Mouse (Mus musculus) intestine, postnatal 0 days (tissue): ENCODE data around the gene Ppm1e. TPM values are rescaled to one million over a fixed set of nuclear protein-coding genes. Genes with fewer than 3 reads are reported as not detected.

Experiments
- ATAC-seq: fragments of 200-750 bp; cut with Nextera tagmentation; 2 replicates; pipeline ENCODE4 v1.8.0; 2017; ENCODE audit warnings: mild to moderate bottlenecking, moderate TSS enrichment, moderate library complexity
- H3K27ac ChIP-seq: fragments of 300-500 bp; sonication (generic); 2 replicates; pipeline ENCODE4 v1.5.1; 2014; ENCODE audit warnings: mild to moderate bottlenecking, low read depth, low read length, moderate library complexity
- H3K27me3 ChIP-seq: fragments of 300-500 bp; sonication (generic); replicated peaks from 2 replicates; pipeline ENCODE4 v1.6.1; 2014; ENCODE audit warnings: low read length, mixed read lengths; ENCODE audit not compliant: control insufficient read depth, insufficient read depth
- H3K36me3 ChIP-seq: fragments of 300-500 bp; sonication (generic); 2 replicates; pipeline ENCODE4 v1.6.1; 2014; ENCODE audit warnings: mild to moderate bottlenecking, moderate library complexity; ENCODE audit not compliant: control insufficient read depth, insufficient read depth
- H3K4me1 ChIP-seq: fragments of 300-500 bp; sonication (generic); replicated peaks from 2 replicates; pipeline ENCODE4 v1.6.1; 2014; ENCODE audit warnings: antibody characterized with exemption, low read length, mixed read lengths; ENCODE audit not compliant: control insufficient read depth, insufficient read depth
- H3K4me2 ChIP-seq: fragments of 300-500 bp; sonication (generic); replicated peaks from 2 replicates; pipeline ENCODE4 v1.6.1; 2014; ENCODE audit warnings: low read depth, mild to moderate bottlenecking, moderate library complexity
- H3K4me3 ChIP-seq: fragments of 300-500 bp; sonication (generic); 2 replicates; pipeline ENCODE4 v1.5.1; 2014; ENCODE audit warnings: low read depth, low read length
- H3K9ac ChIP-seq: fragments of 300-500 bp; sonication (generic); 2 replicates; pipeline ENCODE4 v1.6.1; 2014; ENCODE audit warnings: mild to moderate bottlenecking, low read depth, low read length
- H3K9me3 ChIP-seq: fragments of 300-500 bp; sonication (generic); 2 replicates; pipeline ENCODE4 v1.6.1; 2016; ENCODE audit warnings: mixed run types; ENCODE audit not compliant: control insufficient read depth
- CTCF ChIP-seq: sonication (generic); IDR thresholded peaks from 2 replicates; pipeline ENCODE4 v1.5.1; 2016; ENCODE audit warnings: low read depth, mild to moderate bottlenecking, control low read depth, antibody characterized with exemption, moderate library complexity
- WGBS: fragments of 180-500 bp; shearing (Covaris S2); extraction: QIAGEN DNeasy Blood & Tissue Kit; methylation state at CpG from one replicate; pipeline ENCODE4 v1.1.7; 2014; 5-methylcytosine and 5-hydroxymethylcytosine counted together
- polyA plus RNA-seq: library from polyadenylated mRNA; unstranded; fragments of >200 nt; fragmentation: Nextera tagmentation; extraction: Ambion mirVana; gene quantifications from 2 replicates; pipeline ENCODE4 v1.2.1, GENCODE M21; 2015

The Ppm1e gene
- polyA plus RNA-seq, 1 experiment from 2014 or later, result 1.4 TPM

DNA sequence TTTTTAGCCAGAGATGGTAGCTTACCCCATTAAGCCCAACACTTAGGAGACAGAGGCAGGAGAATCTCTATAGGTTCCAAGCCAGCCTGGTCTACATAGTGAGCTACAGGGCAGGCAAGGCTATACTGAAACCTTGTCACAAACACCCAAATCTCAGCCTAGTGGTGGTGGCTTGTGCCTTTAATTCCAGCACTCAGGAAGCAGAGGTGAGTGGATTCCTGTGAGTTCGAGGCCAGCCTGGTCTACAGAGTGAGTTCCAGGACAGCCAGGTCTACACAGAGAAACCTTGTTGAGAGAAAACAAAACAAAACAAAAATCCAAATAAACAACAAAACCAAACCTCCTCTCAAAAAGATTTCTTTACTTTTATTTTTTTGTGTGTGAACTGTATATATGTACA lies 4.0 kb downstream of the Ppm1e start:
- Histone ChIP-seq H3K9me3 (no peaks in the 10 kb centered on the region), H3K4me3 (no peak overlapping the region), H3K27me3 (peaks cover 23% of the 10 kb centered on the region), H3K9ac (no peak overlapping the region), H3K4me2 (no peak overlapping the region), H3K27ac (no peak overlapping the region), H3K36me3 (no peaks in the 10 kb centered on the region), H3K4me1 (no peaks in the 10 kb centered on the region)
- no peak for TF ChIP-seq CTCF
- ATAC-seq, result no peak
- 86% methylated on average over 1 of the region's 1 CpGs for WGBS

DNA sequence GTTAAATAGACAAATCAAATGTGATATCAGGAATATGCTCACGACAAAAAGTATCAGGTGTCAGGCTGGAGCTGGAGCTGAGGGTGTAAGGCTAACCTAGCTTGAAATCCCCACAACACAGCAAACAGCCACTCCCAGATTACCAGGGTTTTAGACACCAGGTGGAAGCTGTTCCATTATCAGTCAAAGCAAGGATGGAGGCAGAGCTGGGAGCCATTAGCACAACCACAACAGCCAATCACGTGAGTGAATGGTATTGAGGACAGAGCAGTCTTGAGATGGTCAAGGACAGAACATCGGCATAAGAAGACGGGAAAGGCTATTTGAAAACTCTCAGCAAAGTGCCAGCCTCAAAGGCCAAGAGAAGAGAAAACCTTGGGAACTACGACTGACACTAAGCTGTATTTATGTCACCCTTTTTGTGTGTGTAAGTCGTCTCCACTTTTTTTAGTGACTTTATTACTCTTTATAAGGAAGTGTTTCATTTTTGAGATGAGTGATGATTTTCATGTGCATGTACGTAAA lies 5.1 kb downstream of the Ppm1e start:
- no peaks in the 10 kb centered on the region for H3K9me3 ChIP-seq
- no peak for TF ChIP-seq CTCF
- 75% methylated on average over 7 of the region's 7 CpGs for WGBS
- no peak for ATAC-seq
- peaks cover 18% of the 10 kb centered on the region; the same call in 1 of the 2 replicates for H3K27me3 ChIP-seq
- H3K27ac ChIP-seq, result no peak overlapping the region
- H3K4me3 ChIP-seq, result no peak overlapping the region
- no peak overlapping the region for H3K9ac ChIP-seq
- H3K4me2 ChIP-seq, result no peak overlapping the region
- H3K36me3 ChIP-seq, result no peaks in the 10 kb centered on the region
- H3K4me1 ChIP-seq, result no peaks in the 10 kb centered on the region

DNA sequence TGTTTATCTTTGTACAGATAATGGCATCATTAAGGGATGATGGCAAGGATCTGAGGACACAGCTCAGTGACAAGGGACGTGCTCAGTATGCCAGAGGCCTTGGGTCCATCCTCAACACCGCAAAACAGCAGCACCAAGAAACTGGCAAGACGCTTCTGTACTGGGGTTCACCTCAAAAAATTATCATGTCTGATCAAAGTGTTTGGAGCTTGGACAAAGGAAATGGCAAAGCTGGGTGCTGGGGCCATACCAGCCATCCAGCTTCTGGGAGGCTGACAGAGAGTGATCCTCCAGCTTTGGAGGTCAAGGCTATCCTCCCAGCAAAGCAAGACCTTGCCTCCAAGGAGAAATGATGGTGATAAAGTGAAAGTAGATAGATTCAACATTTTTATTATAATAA lies 32.4 kb downstream of the Ppm1e start:
- ATAC-seq, result no peak
- no peak overlapping the region for H3K4me2 ChIP-seq
- H3K36me3 ChIP-seq, result no peaks in the 10 kb centered on the region
- H3K27me3 ChIP-seq, result no peaks in the 10 kb centered on the region
- no peak for TF ChIP-seq CTCF
- no peak overlapping the region for H3K4me3 ChIP-seq
- WGBS, result 75% methylated on average over 3 of the region's 3 CpGs
- no peak overlapping the region for H3K9ac ChIP-seq
- no peak overlapping the region for H3K27ac ChIP-seq
- no peaks in the 10 kb centered on the region for H3K4me1 ChIP-seq
- H3K9me3 ChIP-seq, result no peaks in the 10 kb centered on the region

DNA sequence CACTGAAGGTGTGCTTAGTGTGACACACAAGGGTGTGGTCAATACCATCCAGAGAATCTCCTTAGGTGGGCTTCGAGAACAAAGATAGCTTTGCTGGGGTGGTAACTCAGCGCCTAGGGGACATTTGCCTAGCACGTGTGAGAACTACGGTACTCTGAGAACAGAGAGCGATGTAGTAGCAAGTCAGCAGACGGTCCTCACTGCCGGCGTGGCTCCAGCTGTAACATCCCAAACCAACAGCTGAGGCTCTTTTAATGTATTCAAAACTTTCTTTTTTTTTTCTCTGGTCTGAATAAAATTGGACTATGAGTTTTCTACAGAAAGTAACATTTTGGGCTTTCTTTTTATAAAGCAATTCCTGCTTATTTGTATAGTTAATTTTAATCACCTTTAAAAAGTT lies 36.3 kb downstream of the Ppm1e start:
- Histone ChIP-seq H3K27ac (no peak overlapping the region), H3K9me3 (no peaks in the 10 kb centered on the region), H3K4me3 (no peak overlapping the region), H3K27me3 (no peaks in the 10 kb centered on the region), H3K36me3 (no peaks in the 10 kb centered on the region), H3K4me2 (no peak overlapping the region), H3K9ac (no peak overlapping the region), H3K4me1 (no peaks in the 10 kb centered on the region)
- TF ChIP-seq CTCF, result no peak
- WGBS, result 52% methylated on average over 8 of the region's 8 CpGs
- no peak for ATAC-seq

DNA sequence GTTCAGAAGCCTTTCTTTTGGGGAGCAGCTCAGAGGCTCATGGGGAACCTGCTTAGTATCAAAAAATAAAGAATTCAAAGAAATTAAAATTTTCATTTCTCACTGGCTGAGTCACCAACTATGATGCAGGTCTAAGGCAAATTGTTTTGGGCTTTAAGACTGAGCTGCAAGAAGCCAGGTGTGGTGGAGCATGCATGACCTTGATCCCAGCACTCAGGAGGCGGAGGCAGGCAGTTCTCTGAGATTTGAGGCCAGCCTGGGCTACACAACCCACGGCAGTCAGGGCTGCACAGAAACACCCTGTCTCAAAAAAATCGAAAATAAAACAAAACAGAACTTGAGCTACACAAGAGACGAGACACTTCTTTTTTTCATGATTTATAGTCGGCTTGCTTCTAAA lies 38.8 kb downstream of the Ppm1e start:
- H3K27me3 ChIP-seq, result no peaks in the 10 kb centered on the region
- H3K4me3 ChIP-seq, result no peak overlapping the region
- no peak overlapping the region for H3K4me2 ChIP-seq
- TF ChIP-seq CTCF, result no peak
- H3K4me1 ChIP-seq, result no peaks in the 10 kb centered on the region
- H3K9ac ChIP-seq, result no peak overlapping the region
- no peak overlapping the region for H3K27ac ChIP-seq
- no peaks in the 10 kb centered on the region for H3K36me3 ChIP-seq
- H3K9me3 ChIP-seq, result no peaks in the 10 kb centered on the region
- ATAC-seq, result no peak
- WGBS, result 53% methylated on average over 5 of the region's 5 CpGs

GRCm38 (mm10) chr11:87318956-87319708 lies 39.7 kb downstream of the Ppm1e start:
- Histone ChIP-seq H3K9me3 (no peaks in the 10 kb centered on the region), H3K27me3 (no peaks in the 10 kb centered on the region), H3K4me2 (no peak overlapping the region), H3K36me3 (no peaks in the 10 kb centered on the region), H3K27ac (no peak overlapping the region), H3K4me3 (no peak overlapping the region), H3K4me1 (no peaks in the 10 kb centered on the region), H3K9ac (no peak overlapping the region)
- 86% methylated on average over 9 of the region's 9 CpGs for WGBS
- TF ChIP-seq CTCF, result no peak
- ATAC-seq, result no peak
